Mouse (Mus musculus) hindbrain, embryonic 10.5 days (tissue): ENCODE results near the gene Cyp2d40. TPM values are rescaled to one million over a fixed set of nuclear protein-coding genes. Genes with fewer than 3 reads are reported as not detected.
"Not testable (repeated sequence)": the region's sequence is repeated elsewhere in the genome, so short reads cannot be mapped to it uniquely, and the experiment has no call there.

Experiments used
- DNase-seq: peaks from one replicate; pipeline ENCODE4 v3.0.0-alpha.2; 2017; ENCODE audit warnings: low spot score
- H3K27ac ChIP-seq: fragments of 300-500 bp; sonication (generic); 2 replicates; pipeline ENCODE4 v1.5.1; 2016; ENCODE audit warnings: mild to moderate bottlenecking, moderate library complexity
- H3K27me3 ChIP-seq: fragments of 300-500 bp; sonication (generic); 2 replicates; pipeline ENCODE4 v1.6.1; 2016; ENCODE audit warnings: mild to moderate bottlenecking; ENCODE audit not compliant: poor library complexity, insufficient read depth, severe bottlenecking
- H3K36me3 ChIP-seq: fragments of 300-500 bp; sonication (generic); 2 replicates; pipeline ENCODE4 v1.6.1; 2016; ENCODE audit warnings: mild to moderate bottlenecking, moderate library complexity
- H3K4me1 ChIP-seq: fragments of 300-500 bp; sonication (generic); replicated peaks from 2 replicates; pipeline ENCODE4 v1.6.1; 2016; ENCODE audit warnings: mild to moderate bottlenecking
- H3K4me3 ChIP-seq: fragments of 300-500 bp; sonication (generic); 2 replicates; pipeline ENCODE4 v1.5.1; 2016; ENCODE audit warnings: mild to moderate bottlenecking, moderate library complexity
- H3K9me3 ChIP-seq: fragments of 300-500 bp; sonication (generic); 2 replicates; pipeline ENCODE4 v1.6.1; 2016; ENCODE audit warnings: mild to moderate bottlenecking, moderate library complexity
- WGBS: fragments of 180-500 bp; shearing (Covaris S2); methylation state at CpG from one replicate; pipeline ENCODE4 v1.1.7; 2016; 5-methylcytosine and 5-hydroxymethylcytosine counted together
- polyA plus RNA-seq: library from polyadenylated mRNA; unstranded; fragments of >200 nt; fragmentation: Nextera tagmentation; extraction: Ambion mirVana; gene quantifications from 2 replicates; pipeline ENCODE4 v1.2.1, GENCODE M21; 2016

The Cyp2d40 gene
- polyA plus RNA-seq, 1 experiment from 2014 or later: not detected

DNA sequence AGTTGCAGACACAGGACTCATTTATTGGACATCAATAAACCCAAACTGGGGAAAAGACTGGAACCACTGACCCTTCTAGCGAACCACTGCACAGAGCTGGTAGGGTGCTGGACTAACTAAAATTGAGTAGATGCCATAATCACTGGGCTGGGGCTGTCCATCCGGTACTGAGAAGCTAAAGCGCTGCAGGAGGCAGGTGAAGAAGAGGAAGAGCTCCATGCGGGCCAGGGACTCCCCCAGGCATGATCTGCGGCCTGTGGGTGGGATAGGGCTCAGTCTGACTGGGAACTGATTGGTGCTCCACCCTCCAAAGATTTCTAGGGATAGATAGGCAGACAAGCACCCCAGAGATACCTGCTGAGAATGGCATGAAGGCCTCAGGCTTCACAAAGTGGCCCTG lies 13.9 kb upstream of the Cyp2d40 start:
- not testable (repeated sequence) for H3K4me1 ChIP-seq, H3K27me3 ChIP-seq, H3K9me3 ChIP-seq, DNase-seq, H3K4me3 ChIP-seq, H3K27ac ChIP-seq, H3K36me3 ChIP-seq
- 88% methylated on average over 5 of the region's 5 CpGs for WGBS

DNA sequence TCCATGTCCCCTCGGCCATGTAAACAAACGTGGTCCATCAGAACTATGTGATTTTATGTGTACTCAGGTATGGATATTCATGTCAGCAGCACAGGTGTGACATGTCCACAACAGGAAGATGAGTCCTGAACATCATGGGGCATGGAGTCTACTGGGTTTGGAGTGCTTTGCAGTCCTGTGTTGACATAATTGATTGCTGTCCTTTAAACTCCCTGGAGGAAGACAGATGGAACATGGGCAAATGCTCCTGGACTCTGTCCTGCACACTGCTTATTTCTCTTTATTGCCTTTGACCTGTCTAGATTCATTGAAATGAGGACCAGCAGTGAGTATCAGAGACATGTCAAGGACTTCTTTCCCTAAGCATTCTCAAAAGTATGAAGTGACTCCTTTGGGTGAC lies 2.0 kb upstream of the Cyp2d40 start:
- Histone ChIP-seq H3K4me1 (no peaks in the 10 kb centered on the region), H3K36me3 (no peaks in the 10 kb centered on the region), H3K9me3 (no peaks in the 10 kb centered on the region), H3K4me3 (no peak overlapping the region), H3K27ac (no peak overlapping the region), H3K27me3 (no peaks in the 10 kb centered on the region)
- 90% methylated on average over 2 of the region's 2 CpGs for WGBS
- no peak for DNase-seq

DNA sequence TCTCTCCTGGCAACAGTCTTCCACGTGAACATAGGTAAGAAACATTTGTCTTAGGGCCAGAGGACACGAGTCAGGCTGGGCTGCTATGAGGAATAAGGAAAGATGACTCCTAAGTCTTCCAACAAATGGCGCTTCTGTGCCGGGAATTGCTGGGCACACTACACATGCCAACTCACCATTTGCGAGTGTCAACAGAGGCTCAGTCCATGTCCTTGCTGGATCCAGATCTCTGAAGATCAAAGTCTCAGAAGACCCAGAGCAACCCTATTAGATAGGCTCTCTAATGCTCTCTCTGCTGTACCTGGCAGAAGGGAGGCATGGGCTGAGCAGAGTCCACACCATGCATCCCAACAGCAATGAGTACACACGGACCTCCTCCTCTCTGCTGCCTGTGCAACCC lies 898 bp upstream of the Cyp2d40 start:
- no peaks in the 10 kb centered on the region for H3K36me3 ChIP-seq
- H3K9me3 ChIP-seq: no peaks in the 10 kb centered on the region
- H3K4me3 ChIP-seq: no peak overlapping the region
- no peak overlapping the region for H3K27ac ChIP-seq
- no peaks in the 10 kb centered on the region for H3K4me1 ChIP-seq
- H3K27me3 ChIP-seq: no peaks in the 10 kb centered on the region
- 82% methylated on average over 6 of the region's 6 CpGs for WGBS
- no peak for DNase-seq

DNA sequence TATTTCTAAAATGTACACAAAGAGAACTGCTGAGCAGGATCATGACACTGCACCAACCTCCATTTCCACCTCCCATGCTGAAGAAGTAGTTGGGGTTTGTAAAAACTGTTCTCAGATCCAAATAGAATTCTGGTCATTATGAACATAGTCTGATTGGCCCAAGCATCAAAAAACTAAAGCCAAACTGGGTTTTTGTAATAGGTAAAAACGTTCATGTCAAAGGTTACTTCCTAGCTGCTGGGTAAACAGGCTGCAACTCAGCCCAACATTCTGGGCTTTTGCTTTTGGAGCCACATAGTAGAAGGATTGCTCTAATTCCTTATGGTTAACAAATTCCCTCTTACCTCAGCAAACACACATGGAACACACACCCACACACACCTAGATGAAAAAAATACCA lies 15.8 kb downstream of the Cyp2d40 start:
- 60% methylated on average over 1 of the region's 1 CpGs for WGBS
- Histone ChIP-seq H3K27me3 (no peaks in the 10 kb centered on the region), H3K36me3 (no peaks in the 10 kb centered on the region), H3K9me3 (no peaks in the 10 kb centered on the region; the same call in 1 of the 2 replicates), H3K4me1 (no peaks in the 10 kb centered on the region), H3K27ac (no peak overlapping the region), H3K4me3 (no peak overlapping the region)
- DNase-seq: no peak

DNA sequence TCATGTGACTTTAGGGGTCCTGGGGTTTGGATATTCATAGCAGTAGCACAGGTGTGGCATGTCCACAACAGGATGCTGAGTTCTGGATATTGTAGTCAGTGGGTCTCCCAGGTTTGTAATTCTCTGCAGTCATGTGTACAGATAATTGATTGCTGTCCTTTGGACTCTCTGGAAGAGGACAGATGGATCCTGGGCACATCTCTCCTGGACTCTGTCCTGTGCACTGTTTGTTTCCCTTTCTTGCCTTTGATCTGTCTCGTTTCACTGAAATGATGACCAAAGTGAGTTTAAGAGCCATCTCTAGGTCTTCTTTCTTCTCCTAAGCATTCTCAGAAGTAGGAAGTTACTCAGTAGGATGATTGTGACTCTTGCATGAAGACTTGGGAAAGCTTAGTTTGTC lies 16.5 kb downstream of the Cyp2d40 start:
- WGBS: 70% methylated on average over 1 of the region's 1 CpGs
- H3K4me3 ChIP-seq: no peak overlapping the region
- H3K36me3 ChIP-seq: no peaks in the 10 kb centered on the region
- H3K9me3 ChIP-seq: no peaks in the 10 kb centered on the region; the same call in 1 of the 2 replicates
- DNase-seq: no peak
- no peaks in the 10 kb centered on the region for H3K27me3 ChIP-seq
- H3K27ac ChIP-seq: no peak overlapping the region
- H3K4me1 ChIP-seq: no peaks in the 10 kb centered on the region

DNA sequence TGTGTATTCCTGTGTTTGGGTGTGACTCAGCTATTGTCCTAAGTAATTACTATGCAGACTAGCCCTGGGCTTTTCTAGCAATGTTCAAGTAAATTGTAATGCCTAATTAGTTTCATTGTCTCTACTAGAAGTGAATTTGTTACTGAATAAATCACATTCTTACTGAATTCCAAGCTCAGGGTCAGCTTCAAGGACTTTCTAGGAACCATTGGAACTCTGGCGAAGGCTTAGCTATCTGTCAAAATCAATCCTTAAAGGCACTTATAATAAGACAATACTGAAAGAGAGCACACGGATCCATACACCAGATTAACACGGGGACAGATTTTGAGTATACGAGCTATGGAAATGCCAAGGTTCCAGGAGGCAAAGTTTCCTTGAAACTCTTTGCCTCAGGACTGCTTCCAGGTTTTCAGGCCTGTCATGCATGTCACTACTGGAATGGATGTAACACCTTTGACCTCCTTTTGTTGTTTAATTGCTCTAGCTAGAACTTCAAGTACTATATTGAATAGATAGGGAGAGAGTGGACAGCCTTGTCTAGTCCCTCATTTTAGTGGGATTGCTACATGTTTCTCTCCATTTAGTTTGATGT lies 30.6 kb downstream of the Cyp2d40 start:
- H3K4me1 ChIP-seq, H3K27me3 ChIP-seq, H3K36me3 ChIP-seq, H3K4me3 ChIP-seq, H3K9me3 ChIP-seq, DNase-seq, H3K27ac ChIP-seq: not testable (repeated sequence)
- 91% methylated on average over 4 of the region's 4 CpGs for WGBS

Other genes starting within 250 kb of the Cyp2d40 start
- not detected in 2 replicates for gene Cyp2d12, start 209.1 kb downstream of the Cyp2d40 start, polyA plus RNA-seq
- gene Cyp2d34, start 143.2 kb downstream of the Cyp2d40 start, polyA plus RNA-seq: not detected in 2 replicates
- not detected in 2 replicates for gene Cyp2d26, start 30.1 kb upstream of the Cyp2d40 start, polyA plus RNA-seq
- 6.7 and 6.9 TPM in 2 replicates for gene Tcf20, start 223.7 kb upstream of the Cyp2d40 start, polyA plus RNA-seq